Mouse (Mus musculus): ENCODE data around the gene Cfap44. TPM values are rescaled to one million over a fixed set of nuclear protein-coding genes. Genes with fewer than 3 reads are reported as not detected.

Gene Cfap44
- polyA plus RNA-seq, 1 experiment, result not detected

GRCm38 (mm10) chr16:44486612-44487011, 92.0 kb downstream of the Cfap44 start:
- no peak overlapping the region for H3K4me2 ChIP-seq (ENCODE audit: low read depth)
- H3ac ChIP-seq (ENCODE audit: control insufficient read depth, insufficient read length), result no peak overlapping the region
- no peak overlapping the region for H3K4me3 ChIP-seq
- TF ChIP-seq MYOD1 (IDR thresholded peaks at IDR 0.05; ENCODE audit: control insufficient read depth in 1 of 3, insufficient read length in 2 of 3, low read depth in 2 of 3), result peak in 1 of 3 experiments; percentile 48
- TF ChIP-seq TCF3 (IDR thresholded peaks at IDR 0.05; ENCODE audit: insufficient read length, low read depth), result no peak
- TF ChIP-seq USF1 (IDR thresholded peaks at IDR 0.05; ENCODE audit: low read depth), result no peak
- TF ChIP-seq MYOG (IDR thresholded peaks at IDR 0.05; ENCODE audit: control insufficient read depth in 1 of 3, insufficient read depth in 1 of 3, insufficient read length in 2 of 3, low read depth in 2 of 3), result peak in 1 of 3 experiments; percentile 52
- H3K27me3 ChIP-seq (ENCODE audit: control insufficient read depth, insufficient read depth, insufficient read length), result no peaks in the 10 kb centered on the region
- no peaks in the 10 kb centered on the region for H3K79me2 ChIP-seq (ENCODE audit: control insufficient read depth, insufficient read depth)
- no peaks in the 10 kb centered on the region for H3K36me3 ChIP-seq (ENCODE audit: control insufficient read depth, insufficient read depth)

- no peak overlapping the region for H3K4me3 ChIP-seq
- no peak for TF ChIP-seq REST (IDR thresholded peaks at IDR 0.05; ENCODE audit: insufficient read depth, insufficient read length)
- TF ChIP-seq POLR2AphosphoS2 (IDR thresholded peaks at IDR 0.05; ENCODE audit: insufficient read length, low read depth), result no peak
- no peaks in the 10 kb centered on the region for H3K36me3 ChIP-seq (ENCODE audit: control insufficient read depth, insufficient read depth)
These were observed 92.6 kb downstream of the Cfap44 start for GRCm38 (mm10) chr16:44487194-44487593.

GRCm38 (mm10) chr16:44491051-44491450, 96.5 kb downstream of the Cfap44 start:
- no peak for TF ChIP-seq USF1 (IDR thresholded peaks at IDR 0.05; ENCODE audit: low read depth)
- TF ChIP-seq E2F4 (IDR thresholded peaks at IDR 0.05; ENCODE audit: insufficient read depth), result no peak
- no peak for TF ChIP-seq REST (IDR thresholded peaks at IDR 0.05; ENCODE audit: insufficient read depth, insufficient read length)
- TF ChIP-seq MYOG (IDR thresholded peaks at IDR 0.05; ENCODE audit: control insufficient read depth in 1 of 3, insufficient read depth in 1 of 3, insufficient read length in 2 of 3, low read depth in 2 of 3), result no peak
- TF ChIP-seq MAX (IDR thresholded peaks at IDR 0.05; ENCODE audit: low read depth), result no peak
- TF ChIP-seq MYOD1 (IDR thresholded peaks at IDR 0.05; ENCODE audit: control insufficient read depth in 1 of 3, insufficient read length in 2 of 3, low read depth in 2 of 3), result no peak
- TF ChIP-seq POLR2A (IDR thresholded peaks at IDR 0.05; ENCODE audit: insufficient read length, low read depth), result no peak
- no peak for TF ChIP-seq SRF (IDR thresholded peaks at IDR 0.05; ENCODE audit: control insufficient read depth, insufficient read length, low read depth)
- no peak for TF ChIP-seq CEBPB (IDR thresholded peaks at IDR 0.05; ENCODE audit: insufficient read depth, poor library complexity, severe bottlenecking)
- TF ChIP-seq TCF3 (IDR thresholded peaks at IDR 0.05; ENCODE audit: insufficient read length, low read depth), result no peak
- no peak for TF ChIP-seq POLR2AphosphoS2 (IDR thresholded peaks at IDR 0.05; ENCODE audit: insufficient read length, low read depth)
- TF ChIP-seq TCF12 (IDR thresholded peaks at IDR 0.05; ENCODE audit: insufficient read depth, poor library complexity, severe bottlenecking), result no peak
- Histone ChIP-seq H3K79me2 (ENCODE audit: control insufficient read depth, insufficient read depth) (no peaks in the 10 kb centered on the region), H3ac (ENCODE audit: control insufficient read depth, insufficient read length) (no peak overlapping the region), H3K4me2 (ENCODE audit: low read depth) (peak overlapping the region; percentile 24), H3K4me3 (no peak overlapping the region), H3K36me3 (ENCODE audit: control insufficient read depth, insufficient read depth) (no peaks in the 10 kb centered on the region), H3K27me3 (ENCODE audit: control insufficient read depth, insufficient read depth, insufficient read length) (no peaks in the 10 kb centered on the region)

More at GRCm38 (mm10) chr16:44487194-44487593, 92.6 kb downstream of the Cfap44 start:
- Histone ChIP-seq H3K27me3 (ENCODE audit: control insufficient read depth, insufficient read depth, insufficient read length) (no peaks in the 10 kb centered on the region), H3K79me2 (ENCODE audit: control insufficient read depth, insufficient read depth) (no peaks in the 10 kb centered on the region), H3ac (ENCODE audit: control insufficient read depth, insufficient read length) (no peak overlapping the region), H3K4me2 (ENCODE audit: low read depth) (no peak overlapping the region)

- H3K36me3 ChIP-seq (ENCODE audit: control insufficient read depth, insufficient read depth), result no peaks in the 10 kb centered on the region
- TF ChIP-seq USF1 (IDR thresholded peaks at IDR 0.05; ENCODE audit: low read depth) (no peak), POLR2A (IDR thresholded peaks at IDR 0.05; ENCODE audit: insufficient read length, low read depth) (no peak), MAX (IDR thresholded peaks at IDR 0.05; ENCODE audit: low read depth) (no peak), TCF12 (IDR thresholded peaks at IDR 0.05; ENCODE audit: insufficient read depth, poor library complexity, severe bottlenecking) (no peak), CEBPB (IDR thresholded peaks at IDR 0.05; ENCODE audit: insufficient read depth, poor library complexity, severe bottlenecking) (no peak), MYOD1 (IDR thresholded peaks at IDR 0.05; ENCODE audit: control insufficient read depth in 1 of 3, insufficient read length in 2 of 3, low read depth in 2 of 3) (no peak), POLR2AphosphoS2 (IDR thresholded peaks at IDR 0.05; ENCODE audit: insufficient read length, low read depth) (no peak), TCF3 (IDR thresholded peaks at IDR 0.05; ENCODE audit: insufficient read length, low read depth) (no peak), MYOG (IDR thresholded peaks at IDR 0.05; ENCODE audit: control insufficient read depth in 1 of 3, insufficient read depth in 1 of 3, insufficient read length in 2 of 3, low read depth in 2 of 3) (no peak), E2F4 (IDR thresholded peaks at IDR 0.05; ENCODE audit: insufficient read depth) (no peak), SRF (IDR thresholded peaks at IDR 0.05; ENCODE audit: control insufficient read depth, insufficient read length, low read depth) (no peak), REST (IDR thresholded peaks at IDR 0.05; ENCODE audit: insufficient read depth, insufficient read length) (no peak)
- no peaks in the 10 kb centered on the region for H3K27me3 ChIP-seq (ENCODE audit: control insufficient read depth, insufficient read depth, insufficient read length)
- H3K4me3 ChIP-seq, result no peak overlapping the region
- H3K4me2 ChIP-seq (ENCODE audit: low read depth), result no peak overlapping the region
- H3ac ChIP-seq (ENCODE audit: control insufficient read depth, insufficient read length), result no peak overlapping the region
- H3K79me2 ChIP-seq (ENCODE audit: control insufficient read depth, insufficient read depth), result no peaks in the 10 kb centered on the region
These were observed 97.6 kb downstream of the Cfap44 start for GRCm38 (mm10) chr16:44492151-44492550.

GRCm38 (mm10) chr16:44492706-44493105, 98.1 kb downstream of the Cfap44 start:
- H3K79me2 ChIP-seq (ENCODE audit: control insufficient read depth, insufficient read depth), result no peaks in the 10 kb centered on the region
- H3K4me3 ChIP-seq, result no peak overlapping the region
- no peak overlapping the region for H3ac ChIP-seq (ENCODE audit: control insufficient read depth, insufficient read length)
- no peak for TF ChIP-seq MYOD1 (IDR thresholded peaks at IDR 0.05; ENCODE audit: control insufficient read depth in 1 of 3, insufficient read length in 2 of 3, low read depth in 2 of 3)
- no peak for TF ChIP-seq TCF3 (IDR thresholded peaks at IDR 0.05; ENCODE audit: insufficient read length, low read depth)
- TF ChIP-seq POLR2A (IDR thresholded peaks at IDR 0.05; ENCODE audit: insufficient read length, low read depth), result no peak
- no peak for TF ChIP-seq REST (IDR thresholded peaks at IDR 0.05; ENCODE audit: insufficient read depth, insufficient read length)
- no peak for TF ChIP-seq MAX (IDR thresholded peaks at IDR 0.05; ENCODE audit: low read depth)
- H3K27me3 ChIP-seq (ENCODE audit: control insufficient read depth, insufficient read depth, insufficient read length), result no peaks in the 10 kb centered on the region
- H3K36me3 ChIP-seq (ENCODE audit: control insufficient read depth, insufficient read depth), result no peaks in the 10 kb centered on the region
- H3K4me2 ChIP-seq (ENCODE audit: low read depth), result no peak overlapping the region
